Mouse (Mus musculus) common myeloid progenitor, adult 5-6 weeks (primary cell): ENCODE measurements around the gene Fbxw8. TPM values are rescaled to one million over a fixed set of nuclear protein-coding genes. Genes with fewer than 3 reads are reported as not detected.
A peak's percentile ranks its signal among the peaks of the same experiment; 100 is the strongest.

ENCODE experiments used
- ATAC-seq: replicated peaks from 2 replicates; pipeline ENCODE4 v1.8.0; 2016; ENCODE audit warnings: low read depth, mild to moderate bottlenecking, moderate TSS enrichment, inconsistent platforms; ENCODE audit not compliant: poor library complexity, severe bottlenecking
- total RNA-seq: library from RNA; stranded (forward); fragments of 200-1000, 187-1606 nt; gene quantifications from 2 replicates; pipeline ENCODE4 v1.2.3, GENCODE M21; 2017

The Fbxw8 gene
- total RNA-seq, 1 experiment from 2014 or later = 23.7 TPM

GRCm38 (mm10) chr5:118160691-118161090 lies 5.4 kb upstream of the Fbxw8 start:
- no peak for ATAC-seq

DNA sequence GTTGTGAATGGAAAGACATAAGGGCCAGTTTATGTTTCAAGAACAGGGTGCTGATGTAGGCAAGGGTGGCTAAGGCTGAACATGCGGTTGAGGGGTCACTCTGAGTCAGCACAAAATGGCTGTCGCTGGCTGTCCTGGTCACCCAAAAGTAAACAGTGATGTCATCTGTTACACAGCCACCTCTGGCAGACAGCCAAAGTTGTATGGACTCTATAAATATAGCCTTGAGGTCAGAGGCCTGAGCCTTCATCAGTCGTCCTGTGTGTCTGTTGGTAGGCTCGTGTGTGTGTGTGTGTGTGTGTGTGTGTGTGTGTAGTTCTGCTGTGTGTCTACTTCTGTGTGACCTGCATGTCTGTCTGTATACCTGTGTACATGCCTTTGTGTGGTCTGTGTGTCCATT lies 1.7 kb upstream of the Fbxw8 start:
- ATAC-seq = no peak

GRCm38 (mm10) chr5:118155565-118155947 lies 292 bp upstream of the Fbxw8 start:
- no peak for ATAC-seq

DNA sequence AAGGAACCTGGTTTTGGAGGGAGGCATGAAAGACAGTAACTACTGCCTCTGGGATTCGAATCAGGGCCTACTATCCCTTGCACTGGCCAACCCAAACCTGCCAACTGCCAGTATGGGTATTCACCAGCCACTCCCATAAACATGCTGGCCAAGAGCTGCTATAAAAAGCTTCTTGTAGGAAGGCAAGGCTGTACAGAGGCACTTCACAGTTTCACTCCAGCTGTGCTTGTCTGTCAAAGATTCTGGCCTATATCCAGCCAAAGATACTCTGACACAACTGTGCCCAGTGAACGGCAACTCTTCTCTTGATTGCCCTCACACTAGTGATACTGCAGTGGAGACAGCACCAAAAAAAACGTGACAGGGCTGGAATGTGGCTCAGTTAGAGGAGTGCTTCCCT lies 5.6 kb downstream of the Fbxw8 start:
- no peak for ATAC-seq

- no peak for ATAC-seq
Measured at GRCm38 (mm10) chr5:118147264-118147663, 8.0 kb downstream of the Fbxw8 start.

- no peak for ATAC-seq
Measured at GRCm38 (mm10) chr5:118145999-118146679, 9.1 kb downstream of the Fbxw8 start.

DNA sequence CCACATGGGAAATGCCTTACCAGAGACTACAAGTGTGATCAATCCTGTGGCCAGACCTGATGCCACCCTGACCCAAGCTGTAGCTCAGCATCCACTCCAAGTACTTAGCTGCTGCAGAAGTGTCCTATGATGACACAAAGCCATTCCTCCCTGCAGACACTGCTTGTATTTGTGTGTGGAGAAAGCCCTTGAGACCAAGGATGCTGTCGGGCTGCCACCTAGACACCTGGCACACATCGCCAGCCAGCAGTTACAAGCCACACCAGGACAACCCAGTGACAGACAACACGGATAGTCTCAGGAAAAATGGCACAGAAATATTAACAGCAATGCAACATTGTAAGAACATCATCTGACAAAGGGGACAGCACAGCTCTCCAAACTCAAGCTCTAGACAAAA lies 9.8 kb downstream of the Fbxw8 start:
- ATAC-seq = no peak

- ATAC-seq = no peak
Measured at GRCm38 (mm10) chr5:118144770-118145169, 10.5 kb downstream of the Fbxw8 start.

- no peak for ATAC-seq
Measured at GRCm38 (mm10) chr5:118144327-118144726, 10.9 kb downstream of the Fbxw8 start.

- ATAC-seq = no peak
Measured at GRCm38 (mm10) chr5:118143211-118144026, 11.8 kb downstream of the Fbxw8 start.

DNA sequence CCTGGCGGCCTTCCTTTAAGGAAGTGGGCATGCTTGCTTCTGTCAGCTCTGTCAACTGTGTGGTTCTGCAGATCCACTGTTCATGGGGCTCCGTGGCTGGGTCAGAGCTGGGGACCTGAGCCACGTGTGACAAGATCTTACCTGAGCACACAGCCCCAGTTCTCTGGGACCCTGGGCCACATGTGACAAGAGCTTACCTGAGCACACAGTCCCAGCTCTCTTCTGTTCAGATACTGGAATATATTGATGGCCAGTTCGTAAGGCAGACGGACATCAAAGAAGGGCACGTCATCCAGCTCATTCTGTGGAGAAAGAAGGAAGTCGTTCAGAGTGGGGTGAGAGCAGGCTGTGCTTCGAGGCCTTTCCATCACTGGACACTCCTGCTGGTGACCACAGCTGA lies 12.8 kb downstream of the Fbxw8 start:
- ATAC-seq = no peak

GRCm38 (mm10) chr5:118139630-118140029 lies 15.6 kb downstream of the Fbxw8 start:
- no peak for ATAC-seq

DNA sequence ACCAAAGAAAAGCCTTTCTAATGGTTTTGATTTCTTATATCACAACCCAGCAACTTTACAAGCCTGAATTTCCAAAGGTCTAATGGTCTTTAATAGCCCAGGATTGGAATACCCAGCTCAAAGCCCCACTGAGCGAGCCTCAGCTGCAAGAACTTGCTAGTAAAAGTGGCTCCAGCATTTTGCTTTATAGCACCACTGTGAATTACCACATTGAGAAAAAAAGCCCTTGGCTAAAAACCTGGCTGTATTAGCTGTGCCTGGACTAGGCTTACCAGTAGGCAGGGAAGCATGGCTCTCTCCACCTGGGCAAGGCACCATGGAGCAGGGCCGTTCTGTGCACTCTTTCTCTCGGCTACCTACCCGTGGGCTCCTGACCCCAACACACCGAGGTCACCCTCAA lies 18.9 kb downstream of the Fbxw8 start:
- no peak for ATAC-seq

GRCm38 (mm10) chr5:118128651-118129050 lies 26.6 kb downstream of the Fbxw8 start:
- ATAC-seq = no peak

DNA sequence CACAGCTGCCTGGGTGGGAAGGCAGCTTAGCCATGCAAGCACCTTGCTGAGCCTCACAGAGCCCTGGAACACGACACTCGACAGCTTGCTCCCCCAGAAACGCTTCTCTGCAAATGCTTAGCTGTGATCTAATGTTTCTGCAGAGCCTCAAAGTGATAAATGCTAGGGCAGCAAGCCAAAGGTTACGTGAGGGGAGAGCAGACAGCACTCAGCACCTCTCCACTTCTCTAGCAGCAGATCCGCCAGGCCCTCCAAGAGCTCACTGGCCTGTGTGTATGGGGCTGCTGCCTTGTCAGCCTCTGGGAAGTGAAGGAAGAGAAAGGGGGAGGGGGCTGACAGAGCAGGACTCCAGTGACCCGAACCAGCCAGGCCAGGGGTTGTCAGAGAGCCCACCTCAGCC lies 27.1 kb downstream of the Fbxw8 start:
- no peak for ATAC-seq

DNA sequence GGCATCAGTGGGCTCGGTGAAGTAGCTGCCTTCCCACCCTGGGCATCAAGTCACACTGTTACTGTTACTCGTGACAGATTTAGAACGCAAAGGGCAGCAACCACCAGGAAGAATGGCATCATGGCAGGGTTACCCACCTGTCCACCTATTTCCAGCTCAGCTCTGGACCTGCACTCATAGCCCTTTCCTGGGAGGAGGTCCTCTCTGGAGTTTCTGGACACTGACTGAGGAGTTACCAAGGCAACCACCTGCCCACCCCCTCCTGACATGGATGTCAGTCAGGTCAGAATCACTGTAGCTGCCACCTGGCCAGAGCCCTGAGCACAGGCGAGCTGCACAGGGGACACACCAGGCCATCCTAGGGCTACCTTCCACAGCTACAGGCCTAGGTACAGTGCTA lies 28.6 kb downstream of the Fbxw8 start:
- ATAC-seq = no peak

DNA sequence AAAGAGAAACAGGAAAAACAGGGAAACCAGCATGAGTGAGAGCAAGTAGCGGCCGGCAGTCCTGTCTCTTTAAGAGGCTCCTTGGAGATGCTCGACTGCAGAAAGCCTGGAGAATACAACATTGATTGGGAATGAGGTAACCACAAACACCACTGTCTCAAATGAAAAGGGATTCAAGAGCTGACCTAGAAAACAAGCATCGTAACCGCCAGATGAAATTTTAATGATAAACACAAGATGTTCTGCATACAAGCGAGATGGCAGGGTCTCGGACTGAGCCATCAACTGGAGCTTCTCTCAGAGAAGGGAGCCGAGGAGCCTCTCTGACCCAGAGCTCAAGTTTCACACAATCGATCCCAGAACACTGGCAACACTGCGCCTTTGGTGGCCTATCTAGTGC lies 32.2 kb downstream of the Fbxw8 start:
- ATAC-seq = no peak

DNA sequence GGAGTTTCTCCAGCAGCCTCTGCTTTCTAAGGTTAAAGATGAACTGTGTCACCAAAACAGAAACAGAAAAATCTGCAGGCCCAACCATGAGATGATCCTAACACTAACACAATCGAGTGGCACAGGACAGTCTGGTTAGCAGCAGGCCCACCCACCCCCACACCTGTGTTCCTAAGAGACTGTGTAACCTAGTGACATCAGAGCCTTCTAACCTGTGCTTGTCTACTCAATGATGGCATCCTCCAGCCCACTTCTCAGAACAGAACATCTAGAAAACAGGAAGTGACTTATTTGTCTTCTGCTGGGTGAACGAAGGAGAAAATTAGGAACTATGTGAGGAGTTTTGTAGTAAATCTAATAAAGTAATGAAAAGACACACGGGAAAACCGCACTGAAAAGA lies 33.3 kb downstream of the Fbxw8 start:
- no peak for ATAC-seq

- no peak for ATAC-seq
Measured at GRCm38 (mm10) chr5:118120670-118121069, 34.6 kb downstream of the Fbxw8 start.

- no peak for ATAC-seq
Measured at GRCm38 (mm10) chr5:118118922-118119321, 36.3 kb downstream of the Fbxw8 start.

- ATAC-seq = no peak
Measured at GRCm38 (mm10) chr5:118118351-118118750, 36.9 kb downstream of the Fbxw8 start.

DNA sequence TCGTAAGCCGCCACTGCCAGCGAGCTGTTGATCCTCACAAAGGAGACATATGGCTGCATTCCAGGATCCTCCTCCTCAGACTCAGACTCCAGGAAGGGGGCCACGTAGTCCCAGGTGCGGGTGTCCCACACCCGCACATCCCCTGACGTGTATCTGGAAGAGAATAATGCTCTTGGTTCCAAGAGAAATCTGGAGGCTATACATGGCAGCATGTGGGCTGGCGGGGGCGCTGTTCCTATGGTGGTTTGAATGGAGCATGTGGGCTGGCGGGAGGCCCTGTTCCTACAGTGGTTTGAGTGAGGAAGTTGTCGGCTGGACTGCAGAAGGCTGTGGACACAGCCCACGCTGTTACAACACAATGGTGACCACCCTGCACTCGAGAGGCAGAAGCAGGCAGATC lies 41.6 kb downstream of the Fbxw8 start:
- 0 out of 2 replicates have a peak, but pooled peaks have one; percentile 42 for ATAC-seq
